Mouse (Mus musculus) midbrain, embryonic 11.5 days (tissue): ENCODE data around the gene Tnfaip2. TPM values are rescaled to one million over a fixed set of nuclear protein-coding genes. Genes with fewer than 3 reads are reported as not detected.

Experiments
- ATAC-seq: fragments of 200-750 bp; cut with Nextera tagmentation; 2 replicates; pipeline ENCODE4 v1.8.0; 2017; ENCODE audit warnings: moderate TSS enrichment, moderate library complexity; ENCODE audit not compliant: low FRiP score
- DNase-seq: peaks from one replicate; pipeline ENCODE4 v3.0.0; 2015; ENCODE audit warnings: low spot score; ENCODE audit errors: missing footprints
- H3K27ac ChIP-seq: fragments of 300-500 bp; sonication (generic); 2 replicates; pipeline ENCODE4 v1.5.1; 2014; ENCODE audit warnings: low read depth, low read length
- H3K27me3 ChIP-seq: fragments of 300-500 bp; sonication (generic); 2 replicates; pipeline ENCODE4 v1.6.1; 2014; ENCODE audit warnings: mild to moderate bottlenecking, low read length, moderate library complexity, mixed read lengths; ENCODE audit not compliant: control insufficient read depth, insufficient read depth
- H3K36me3 ChIP-seq: fragments of 300-500 bp; sonication (generic); 2 replicates; pipeline ENCODE4 v1.6.1; 2014; ENCODE audit warnings: mild to moderate bottlenecking, low read length, moderate library complexity, mixed read lengths; ENCODE audit not compliant: control insufficient read depth, insufficient read depth
- H3K4me1 ChIP-seq: fragments of 300-500 bp; sonication (generic); 2 replicates; pipeline ENCODE4 v1.6.1; 2014; ENCODE audit warnings: low read length; ENCODE audit not compliant: control insufficient read depth, insufficient read depth
- H3K4me2 ChIP-seq: fragments of 300-500 bp; sonication (generic); 2 replicates; pipeline ENCODE4 v1.6.1; 2014; ENCODE audit warnings: mild to moderate bottlenecking, moderate library complexity
- H3K4me3 ChIP-seq: fragments of 300-500 bp; sonication (generic); 2 replicates; pipeline ENCODE4 v1.5.1; 2014; ENCODE audit warnings: low read depth, low read length
- H3K9ac ChIP-seq: fragments of 300-500 bp; sonication (generic); 2 replicates; pipeline ENCODE4 v1.6.1; 2014; ENCODE audit warnings: low read length
- H3K9me3 ChIP-seq: fragments of 300-500 bp; sonication (generic); 2 replicates; pipeline ENCODE4 v1.6.1; 2016; ENCODE audit warnings: low read length; ENCODE audit not compliant: control insufficient read depth
- WGBS: fragments of 180-500 bp; shearing (Covaris S2); extraction: QIAGEN DNeasy Blood & Tissue Kit; methylation state at CpG from one replicate; pipeline ENCODE4 v1.1.7; 2014; 5-methylcytosine and 5-hydroxymethylcytosine counted together
- polyA plus RNA-seq: library from polyadenylated mRNA; unstranded; fragments of >200 nt; fragmentation: Nextera tagmentation; extraction: Ambion mirVana; gene quantifications from 2 replicates; pipeline ENCODE4 v1.2.1, GENCODE M21; 2014

Gene Tnfaip2
- polyA plus RNA-seq, 1 experiment from 2014 or later = 2.3 TPM

GRCm38 (mm10) chr12:111432097-111432496, 10.2 kb upstream of the Tnfaip2 start:
- H3K4me1 ChIP-seq = peaks cover 10% of the 10 kb centered on the region
- H3K9me3 ChIP-seq = no peaks in the 10 kb centered on the region
- no peak overlapping the region for H3K27ac ChIP-seq
- peaks cover 50% of the 10 kb centered on the region for H3K27me3 ChIP-seq
- 35% methylated on average over 4 of the region's 4 CpGs for WGBS
- ATAC-seq (no peak), DNase-seq (no peak)
- H3K9ac ChIP-seq = no peak overlapping the region
- H3K4me3 ChIP-seq = no peak overlapping the region
- H3K4me2 ChIP-seq = no peak overlapping the region
- no peaks in the 10 kb centered on the region for H3K36me3 ChIP-seq

GRCm38 (mm10) chr12:111432751-111433331, 9.4 kb upstream of the Tnfaip2 start:
- Histone ChIP-seq H3K4me1 (peaks cover 10% of the 10 kb centered on the region), H3K9me3 (no peaks in the 10 kb centered on the region), H3K27ac (no peak overlapping the region), H3K9ac (no peak overlapping the region), H3K4me3 (no peak overlapping the region), H3K4me2 (no peak overlapping the region), H3K27me3 (peaks cover 43% of the 10 kb centered on the region), H3K36me3 (no peaks in the 10 kb centered on the region)
- ATAC-seq = no peak
- 60% methylated on average over 5 of the region's 5 CpGs for WGBS
- no peak for DNase-seq

GRCm38 (mm10) chr12:111434164-111434744, 8.0 kb upstream of the Tnfaip2 start:
- no peak overlapping the region for H3K4me3 ChIP-seq
- no peak overlapping the region for H3K4me2 ChIP-seq
- H3K4me1 ChIP-seq = peaks cover 4% of the 10 kb centered on the region
- peaks cover 29% of the 10 kb centered on the region for H3K27me3 ChIP-seq
- no peaks in the 10 kb centered on the region for H3K36me3 ChIP-seq
- no peak overlapping the region for H3K27ac ChIP-seq
- no peaks in the 10 kb centered on the region for H3K9me3 ChIP-seq
- no peak for DNase-seq
- H3K9ac ChIP-seq = no peak overlapping the region
- WGBS = 30% methylated on average over 7 of the region's 7 CpGs
- no peak for ATAC-seq

GRCm38 (mm10) chr12:111434745-111435327, 7.4 kb upstream of the Tnfaip2 start:
- DNase-seq (no peak), ATAC-seq (no peak)
- no peak overlapping the region for H3K4me2 ChIP-seq
- H3K36me3 ChIP-seq = no peaks in the 10 kb centered on the region
- H3K27ac ChIP-seq = no peak overlapping the region
- peaks cover 23% of the 10 kb centered on the region for H3K27me3 ChIP-seq
- H3K9me3 ChIP-seq = no peaks in the 10 kb centered on the region
- no peak overlapping the region for H3K9ac ChIP-seq
- H3K4me1 ChIP-seq = peaks cover 3% of the 10 kb centered on the region
- H3K4me3 ChIP-seq = no peak overlapping the region
- WGBS = 55% methylated on average over 8 of the region's 8 CpGs

GRCm38 (mm10) chr12:111436170-111436569, 6.1 kb upstream of the Tnfaip2 start:
- H3K36me3 ChIP-seq = no peaks in the 10 kb centered on the region
- no peak overlapping the region for H3K9ac ChIP-seq
- no peak overlapping the region for H3K4me3 ChIP-seq
- no peak overlapping the region for H3K27ac ChIP-seq
- WGBS = 93% methylated on average over 3 of the region's 3 CpGs
- H3K4me2 ChIP-seq = no peak overlapping the region
- H3K4me1 ChIP-seq = no peaks in the 10 kb centered on the region
- DNase-seq (no peak), ATAC-seq (no peak)
- H3K27me3 ChIP-seq = peaks cover 9% of the 10 kb centered on the region
- H3K9me3 ChIP-seq = no peaks in the 10 kb centered on the region

- Histone ChIP-seq H3K4me3 (no peak overlapping the region), H3K27ac (no peak overlapping the region), H3K4me2 (no peak overlapping the region), H3K9me3 (no peaks in the 10 kb centered on the region), H3K4me1 (no peaks in the 10 kb centered on the region), H3K27me3 (peaks cover 6% of the 10 kb centered on the region), H3K9ac (no peak overlapping the region), H3K36me3 (no peaks in the 10 kb centered on the region)
- DNase-seq (no peak), ATAC-seq (no peak)
- 78% methylated on average over 8 of the region's 8 CpGs for WGBS
Observed at GRCm38 (mm10) chr12:111436640-111437039, 5.6 kb upstream of the Tnfaip2 start.

- Histone ChIP-seq H3K4me3 (no peak overlapping the region), H3K9ac (no peak overlapping the region), H3K4me2 (no peak overlapping the region), H3K27ac (no peak overlapping the region), H3K27me3 (peaks cover 6% of the 10 kb centered on the region), H3K4me1 (peaks cover 7% of the 10 kb centered on the region), H3K9me3 (no peaks in the 10 kb centered on the region), H3K36me3 (no peaks in the 10 kb centered on the region)
- 75% methylated on average over 5 of the region's 5 CpGs for WGBS
- ATAC-seq (no peak), DNase-seq (no peak)
Observed at GRCm38 (mm10) chr12:111437222-111437900, 4.9 kb upstream of the Tnfaip2 start.

GRCm38 (mm10) chr12:111438850-111439249, 3.4 kb upstream of the Tnfaip2 start:
- H3K9ac ChIP-seq = no peak overlapping the region
- 87% methylated on average over 6 of the region's 6 CpGs for WGBS
- H3K27ac ChIP-seq = no peak overlapping the region

More at GRCm38 (mm10) chr12:111438850-111439249, 3.4 kb upstream of the Tnfaip2 start:
- no peak for DNase-seq
- Histone ChIP-seq H3K36me3 (no peaks in the 10 kb centered on the region), H3K4me1 (peaks cover 13% of the 10 kb centered on the region), H3K4me2 (no peak overlapping the region), H3K4me3 (no peak overlapping the region), H3K27me3 (peaks cover 21% of the 10 kb centered on the region), H3K9me3 (no peaks in the 10 kb centered on the region)
- no peak for ATAC-seq
